Mouse (Mus musculus) thymus, adult 2 months (tissue): ENCODE data around the gene Hist3h2a. TPM values are rescaled to one million over a fixed set of nuclear protein-coding genes. Genes with fewer than 3 reads are reported as not detected.

Source experiments
- DNase-seq: peaks from one replicate; pipeline ENCODE4 v3.0.0; 2021
- H3K27ac ChIP-seq: fragments of 200-500 bp; 2 replicates; pipeline ENCODE4 v1.5.1; 2012; ENCODE audit warnings: low read length, control low read depth; ENCODE audit not compliant: control insufficient read depth, insufficient read depth
- H3K27me3 ChIP-seq: fragments of 200-500 bp; 2 replicates; pipeline ENCODE4 v1.6.1; 2012; ENCODE audit warnings: mild to moderate bottlenecking, low read length, moderate library complexity, mixed read lengths; ENCODE audit not compliant: control insufficient read depth, insufficient read depth
- H3K36me3 ChIP-seq: fragments of 200-500 bp; 2 replicates; pipeline ENCODE4 v1.6.1; 2012; ENCODE audit warnings: mild to moderate bottlenecking, low read length, moderate library complexity; ENCODE audit not compliant: control insufficient read depth, insufficient read depth
- H3K4me1 ChIP-seq: fragments of 200-500 bp; replicated peaks from 2 replicates; pipeline ENCODE4 v1.6.1; 2012; ENCODE audit warnings: low read length; ENCODE audit not compliant: control insufficient read depth, insufficient read depth
- H3K4me3 ChIP-seq: fragments of 200-500 bp; 2 replicates; pipeline ENCODE4 v1.5.1; 2012; ENCODE audit warnings: mild to moderate bottlenecking, low read length, control low read depth, moderate library complexity; ENCODE audit not compliant: control insufficient read depth, insufficient read depth
- CTCF ChIP-seq: fragments of 200-500 bp; IDR thresholded peaks from 2 replicates; pipeline ENCODE4 v1.5.1; 2012; ENCODE audit warnings: mild to moderate bottlenecking, control low read depth, low read length, moderate library complexity, borderline replicate concordance; ENCODE audit not compliant: control insufficient read depth, poor library complexity, insufficient read depth; ENCODE audit errors: extremely low read depth
- POLR2A ChIP-seq: fragments of 200-500 bp; IDR thresholded peaks from 2 replicates; pipeline ENCODE4 v1.6.1; 2012; ENCODE audit warnings: mild to moderate bottlenecking, low read length, control low read depth, moderate library complexity; ENCODE audit not compliant: control insufficient read depth, poor library complexity, insufficient read depth; ENCODE audit errors: extremely low read depth
- WGBS: fragments of 180-500 bp; shearing (Covaris S2); methylation state at CpG from one replicate; pipeline ENCODE4 v1.1.7; 2018; 5-methylcytosine and 5-hydroxymethylcytosine counted together
- polyA plus RNA-seq: library from polyadenylated mRNA; depleted of rRNA; stranded (reverse); fragments of >200 nt; gene quantifications from 2 replicates; pipeline ENCODE4 v1.2.3, GENCODE M21; 2012

The Hist3h2a gene
- polyA plus RNA-seq, 1 experiment, result 45.9 TPM

DNA sequence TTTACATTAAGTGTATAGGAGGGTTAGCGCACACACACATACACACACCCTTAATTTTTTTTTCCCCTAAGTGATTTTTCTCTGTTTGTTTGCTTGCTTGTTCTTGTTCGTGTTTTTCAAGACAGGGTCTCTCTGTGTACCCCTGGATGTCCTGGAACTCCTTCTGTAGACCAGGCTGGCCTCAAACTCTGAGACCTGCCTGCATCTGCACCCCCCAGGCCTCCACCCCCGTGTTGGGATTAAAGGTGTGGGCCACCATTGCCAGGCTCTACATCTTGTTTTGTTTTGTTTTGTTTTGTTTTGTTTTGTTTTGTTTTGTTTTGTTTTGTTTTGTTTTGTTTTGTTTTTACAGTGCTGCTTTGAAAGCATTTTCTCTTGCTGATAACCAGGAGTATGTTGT, 7.2 kb upstream of the Hist3h2a start:
- H3K36me3 ChIP-seq, result no peaks in the 10 kb centered on the region
- H3K27me3 ChIP-seq, result no peaks in the 10 kb centered on the region
- no peak overlapping the region for H3K27ac ChIP-seq
- TF ChIP-seq POLR2A (no peak), CTCF (no peak)
- DNase-seq, result no peak
- 0 out of 2 replicates have a peak, but pooled peaks cover 3% of the 10 kb centered on the region for H3K4me1 ChIP-seq
- WGBS, result 91% methylated on average over 3 of the region's 3 CpGs
- no peak overlapping the region for H3K4me3 ChIP-seq

DNA sequence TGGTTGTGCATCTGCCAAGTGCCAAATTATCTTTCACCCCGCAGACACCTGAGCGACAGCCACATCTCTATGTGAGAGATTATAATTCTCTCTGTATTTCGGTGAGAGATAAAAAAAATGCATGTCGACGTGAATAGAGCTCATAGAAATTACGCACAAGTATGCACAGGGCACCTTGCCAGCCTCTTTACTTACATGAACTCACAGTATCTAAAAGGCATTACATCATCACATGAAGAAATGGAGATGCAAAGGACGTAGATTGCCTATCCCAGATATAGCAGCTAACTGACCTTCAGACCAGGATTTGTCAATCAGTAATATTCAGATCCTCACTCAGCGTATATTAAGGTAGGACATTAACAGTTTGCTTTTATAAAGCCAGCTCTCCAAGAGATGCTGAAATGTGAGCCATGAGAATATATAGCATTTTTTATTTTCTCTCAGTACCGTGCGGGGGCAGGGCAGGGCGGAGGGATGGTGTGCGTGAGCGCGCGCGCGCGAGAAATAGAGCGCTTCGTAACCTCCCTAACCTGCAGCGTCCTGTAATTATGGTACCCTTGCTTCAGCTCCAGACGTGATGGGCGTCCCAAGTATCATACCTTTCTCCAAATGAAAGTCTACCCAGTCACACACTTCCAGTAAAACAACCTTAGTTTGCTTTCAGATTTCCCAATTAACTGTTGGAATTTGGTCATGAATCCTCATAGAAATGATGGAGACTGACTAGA, 6.5 kb upstream of the Hist3h2a start:
- H3K27ac ChIP-seq, result peak overlapping the region; percentile 71

DNA sequence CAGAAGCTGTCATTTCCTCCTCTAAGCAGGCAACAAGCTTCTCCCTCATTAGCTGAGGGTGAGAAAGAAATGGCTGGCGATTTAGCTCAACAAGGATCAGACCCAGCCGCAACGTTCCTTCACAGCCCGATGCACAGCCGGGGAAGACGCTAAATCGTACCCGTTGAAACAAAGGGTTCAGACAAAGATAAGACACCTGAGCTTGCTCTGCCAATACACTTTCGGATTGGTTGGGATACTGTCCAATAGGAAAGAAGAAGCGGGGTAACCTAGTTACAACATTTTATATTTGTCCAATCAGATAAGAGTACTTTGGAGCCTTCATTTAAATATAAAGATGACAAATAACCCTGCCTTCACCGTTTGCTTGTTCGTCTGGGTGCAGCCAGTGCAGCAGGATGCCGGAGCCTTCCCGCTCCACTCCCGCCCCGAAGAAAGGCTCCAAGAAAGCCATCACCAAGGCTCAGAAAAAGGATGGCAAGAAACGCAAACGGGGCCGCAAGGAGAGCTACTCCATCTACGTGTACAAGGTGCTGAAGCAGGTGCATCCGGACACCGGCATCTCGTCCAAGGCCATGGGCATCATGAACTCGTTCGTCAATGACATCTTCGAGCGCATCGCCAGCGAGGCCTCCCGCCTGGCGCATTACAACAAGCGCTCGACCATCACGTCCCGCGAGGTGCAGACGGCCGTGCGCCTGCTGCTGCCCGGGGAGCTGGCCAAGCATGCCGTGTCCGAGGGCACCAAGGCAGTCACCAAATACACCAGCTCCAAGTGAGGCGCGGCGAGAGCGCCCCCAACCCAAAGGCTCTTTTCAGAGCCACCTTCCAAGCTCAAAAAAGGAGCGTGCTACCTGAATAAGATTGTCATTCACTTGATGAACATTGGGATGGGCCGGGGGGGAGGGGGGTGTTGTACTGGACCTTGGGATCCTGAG, 5.7 kb upstream of the Hist3h2a start, which contains the start of gene Hist3h2ba:
Gene Hist3h2ba (plus strand): TSS at position 379 of the 938 bp plus-strand sequence.
- H3K4me1 ChIP-seq, result peaks cover 8% of the 10 kb centered on the region; the same call in 1 of the 2 replicates

More for the DNA sequence above, 6.5 kb upstream of the Hist3h2a start:
- H3K27me3 ChIP-seq, result no peaks in the 10 kb centered on the region
- 26% methylated on average over 23 of the region's 23 CpGs for WGBS
- no peak for TF ChIP-seq POLR2A
- TF ChIP-seq CTCF, result no peak
- no peaks in the 10 kb centered on the region for H3K36me3 ChIP-seq
- H3K4me3 ChIP-seq, result peak overlapping the region; percentile 15; the same call in 1 of the 2 replicates
- peak; percentile 59 for DNase-seq
- peaks cover 3% of the 10 kb centered on the region; the same call in 1 of the 2 replicates for H3K4me1 ChIP-seq

DNA sequence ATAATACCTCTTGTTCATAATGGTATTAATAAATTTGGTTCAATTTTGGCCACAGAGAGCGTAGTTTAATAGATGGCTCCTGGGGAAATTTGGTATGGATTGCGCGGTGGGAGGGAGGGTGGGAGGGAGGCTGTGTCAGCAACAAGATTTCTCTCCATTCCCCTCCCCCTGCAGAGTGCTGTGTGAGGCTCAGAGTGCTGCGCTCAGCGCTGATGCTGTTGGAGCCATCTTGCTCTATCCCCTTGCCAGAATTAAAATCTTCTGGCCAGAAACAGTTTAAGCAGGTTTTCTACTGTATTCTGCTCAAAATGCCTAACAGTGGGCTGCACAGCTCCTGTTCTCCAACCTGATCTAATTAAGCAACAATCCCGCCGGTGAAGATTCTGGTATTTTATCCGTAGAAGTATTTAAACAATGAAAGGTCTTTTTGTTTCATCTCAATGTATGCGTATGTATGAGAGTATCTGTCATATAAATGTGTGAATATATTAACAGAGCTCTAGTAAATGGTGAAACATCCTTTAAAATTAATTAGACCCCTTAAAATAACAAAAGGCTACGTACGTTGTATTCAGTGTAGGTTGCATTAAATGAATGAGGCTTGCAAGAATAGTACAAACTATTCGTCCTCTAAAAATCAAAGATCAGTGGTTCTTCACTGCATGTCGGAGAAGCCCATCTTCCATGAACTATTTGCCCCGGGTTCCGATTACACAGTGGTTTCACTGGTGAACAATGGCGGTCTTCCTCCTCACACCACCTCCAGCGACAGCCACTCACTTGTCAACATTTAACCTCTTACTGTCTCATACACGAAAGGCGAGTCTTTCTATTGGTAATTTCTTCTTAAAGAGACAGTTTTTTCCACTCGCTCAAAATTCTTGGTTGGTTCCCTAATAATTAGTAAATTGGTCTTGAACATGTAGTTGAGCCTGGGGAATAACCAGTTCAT, 4.7 kb upstream of the Hist3h2a start:
- no peak for DNase-seq
- 63% methylated on average over 20 of the region's 20 CpGs for WGBS
- Histone ChIP-seq H3K36me3 (no peaks in the 10 kb centered on the region), H3K4me1 (peaks cover 8% of the 10 kb centered on the region; the same call in 1 of the 2 replicates), H3K27me3 (no peaks in the 10 kb centered on the region), H3K27ac (peak overlapping the region; percentile 92), H3K4me3 (peak overlapping the region; percentile 60)
- TF ChIP-seq POLR2A (no peak), CTCF (no peak)

More for the DNA sequence above, 5.7 kb upstream of the Hist3h2a start, which contains the start of gene Hist3h2ba:
- 1% methylated on average over 48 of the region's 48 CpGs for WGBS
- H3K27ac ChIP-seq, result peak within 1 kb of the TSS; percentile 92
- no peaks in the 10 kb centered on the region for H3K36me3 ChIP-seq
- no peaks in the 10 kb centered on the region for H3K27me3 ChIP-seq
- H3K4me3 ChIP-seq, result peak within 1 kb of the TSS; percentile 60
- TF ChIP-seq POLR2A, result peak; percentile 97
- TF ChIP-seq CTCF, result no peak
- DNase-seq, result peak; percentile 79

DNA sequence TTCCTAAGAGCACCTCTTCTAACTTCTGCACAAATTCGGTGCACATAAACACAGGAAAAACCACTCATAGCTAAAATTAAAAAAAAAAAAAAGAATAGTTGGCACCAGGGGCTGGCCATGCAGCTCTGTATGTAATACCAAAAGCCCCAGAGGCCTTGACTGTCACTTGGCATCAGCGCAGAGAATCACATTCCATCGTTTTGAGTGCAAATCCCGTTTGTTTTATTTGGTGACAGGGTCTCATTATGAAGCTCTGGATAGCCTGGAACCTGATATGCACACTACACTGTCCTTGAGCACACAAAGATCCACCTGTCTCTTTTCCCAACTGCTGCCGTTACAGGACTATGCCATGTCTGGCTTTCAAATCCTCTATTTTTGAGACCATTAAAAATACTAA, 3.3 kb upstream of the Hist3h2a start:
- TF ChIP-seq POLR2A (no peak), CTCF (no peak)
- no peak for DNase-seq

More for the DNA sequence above, 3.3 kb upstream of the Hist3h2a start:
- Histone ChIP-seq H3K27me3 (no peaks in the 10 kb centered on the region), H3K36me3 (no peaks in the 10 kb centered on the region), H3K4me1 (peaks cover 8% of the 10 kb centered on the region; the same call in 1 of the 2 replicates), H3K4me3 (no peak overlapping the region), H3K27ac (no peak overlapping the region)
- WGBS, result 94% methylated on average over 5 of the region's 5 CpGs
